ENCODE assay signal across 15 mouse cellular contexts in genomic region chr13:25882818-25883217, GRCm38 (mm10).
DNase-seq lines count a peak whose midpoint lies in the region; ATAC-seq lines count a peak whose summit lies in the region.
"Had no signal": no experiment of that assay in that cellular context is flagged by ENCODE, and none has a peak within 500 bp of the region (broad histone marks: within the 10 kb centered on the region; RNA-seq: fewer than 3 reads in every experiment).

No protein-coding gene starts in this region.

- no peak overlapping the region for H3K27ac ChIP-seq in forebrain, embryonic 14.5 days (ENCODE audit: low read depth, low read length)
- H3K27ac ChIP-seq in forebrain, embryonic 10.5 days = no peak overlapping the region
- no peak overlapping the region for H3K27ac ChIP-seq in hindbrain, embryonic 13.5 days
- H3K27ac ChIP-seq in hindbrain, embryonic 10.5 days = no peak overlapping the region
- H3K27ac ChIP-seq in midbrain, embryonic 16.5 days (ENCODE audit: low read length) = no peak overlapping the region
- no peak overlapping the region for H3K27ac ChIP-seq in midbrain, embryonic 10.5 days (replicated peaks)
- H3K27ac ChIP-seq in forebrain, embryonic 16.5 days (ENCODE audit: low read length) = no peak overlapping the region
- H3K27ac ChIP-seq in intestine, embryonic 16.5 days (ENCODE audit: low read length) = no peak overlapping the region
- H3K27ac ChIP-seq: left cerebral cortex, adult 2 months had no signal

- peak; percentile 58; the same call in 1 of the 2 replicates for ATAC-seq in forebrain, embryonic 14.5 days
- peak; percentile 46; the same call in 1 of the 2 replicates for ATAC-seq in hindbrain, embryonic 13.5 days (ENCODE audit: low FRiP score)
- peak; percentile 66; the same call in 1 of the 2 replicates for ATAC-seq in midbrain, embryonic 16.5 days
- peak; percentile 71 for ATAC-seq in forebrain, embryonic 16.5 days
- ATAC-seq in intestine, embryonic 16.5 days = no peak

- H3K9me3 ChIP-seq in forebrain, embryonic 14.5 days (replicated peaks; ENCODE audit: control insufficient read depth, low read length) = no peaks in the 10 kb centered on the region
- no peaks in the 10 kb centered on the region for H3K9me3 ChIP-seq in forebrain, embryonic 10.5 days
- H3K9me3 ChIP-seq in hindbrain, embryonic 13.5 days = no peaks in the 10 kb centered on the region
- H3K9me3 ChIP-seq in hindbrain, embryonic 10.5 days = no peaks in the 10 kb centered on the region
- H3K9me3 ChIP-seq in midbrain, embryonic 16.5 days (replicated peaks; ENCODE audit: control insufficient read depth, low read length, poor library complexity, severe bottlenecking) = no peaks in the 10 kb centered on the region
- no peaks in the 10 kb centered on the region for H3K9me3 ChIP-seq in midbrain, embryonic 10.5 days (replicated peaks)
- H3K9me3 ChIP-seq in forebrain, embryonic 16.5 days (ENCODE audit: control insufficient read depth, low read length) = no peaks in the 10 kb centered on the region
- H3K9me3 ChIP-seq in intestine, embryonic 16.5 days (ENCODE audit: control insufficient read depth, low read length) = no peaks in the 10 kb centered on the region

- H3K36me3 ChIP-seq in forebrain, embryonic 14.5 days (ENCODE audit: control insufficient read depth, insufficient read depth, low read length) = no peaks in the 10 kb centered on the region
- no peaks in the 10 kb centered on the region for H3K36me3 ChIP-seq in forebrain, embryonic 10.5 days (replicated peaks)
- no peaks in the 10 kb centered on the region for H3K36me3 ChIP-seq in hindbrain, embryonic 13.5 days
- H3K36me3 ChIP-seq in hindbrain, embryonic 10.5 days = no peaks in the 10 kb centered on the region
- no peaks in the 10 kb centered on the region for H3K36me3 ChIP-seq in midbrain, embryonic 16.5 days (ENCODE audit: control insufficient read depth, insufficient read depth, low read length)
- H3K36me3 ChIP-seq in midbrain, embryonic 10.5 days = no peaks in the 10 kb centered on the region
- no peaks in the 10 kb centered on the region for H3K36me3 ChIP-seq in forebrain, embryonic 16.5 days (ENCODE audit: control insufficient read depth, insufficient read depth)
- no peaks in the 10 kb centered on the region for H3K36me3 ChIP-seq in intestine, embryonic 16.5 days (ENCODE audit: control insufficient read depth, insufficient read depth, low read length)

- WGBS in forebrain, embryonic 14.5 days = 74% methylated on average over 4 of the region's 4 CpGs
- WGBS in forebrain, embryonic 10.5 days = 87% methylated on average over 4 of the region's 4 CpGs
- 75% methylated on average over 4 of the region's 4 CpGs for WGBS in hindbrain, embryonic 13.5 days
- WGBS in hindbrain, embryonic 10.5 days = 74% methylated on average over 4 of the region's 4 CpGs
- WGBS in midbrain, embryonic 16.5 days = 70% methylated on average over 4 of the region's 4 CpGs
- 80% methylated on average over 4 of the region's 4 CpGs for WGBS in midbrain, embryonic 10.5 days
- WGBS in forebrain, embryonic 16.5 days = 56% methylated on average over 4 of the region's 4 CpGs
- WGBS in intestine, embryonic 16.5 days = 74% methylated on average over 4 of the region's 4 CpGs

- H3K4me1 ChIP-seq in forebrain, embryonic 14.5 days (ENCODE audit: control insufficient read depth, insufficient read depth, low read length) = no peaks in the 10 kb centered on the region
- H3K4me1 ChIP-seq in forebrain, embryonic 10.5 days = 0 out of 2 replicates have a peak, but pooled peaks cover 7% of the 10 kb centered on the region
- 0 out of 2 replicates have a peak, but pooled peaks cover 4% of the 10 kb centered on the region for H3K4me1 ChIP-seq in hindbrain, embryonic 13.5 days (replicated peaks)
- H3K4me1 ChIP-seq in hindbrain, embryonic 10.5 days (replicated peaks) = no peaks in the 10 kb centered on the region
- no peaks in the 10 kb centered on the region for H3K4me1 ChIP-seq in midbrain, embryonic 16.5 days (ENCODE audit: control insufficient read depth, insufficient read depth, low read length)
- H3K4me1 ChIP-seq in midbrain, embryonic 10.5 days = no peaks in the 10 kb centered on the region
- 0 out of 2 replicates have a peak, but pooled peaks cover 4% of the 10 kb centered on the region for H3K4me1 ChIP-seq in forebrain, embryonic 16.5 days (replicated peaks; ENCODE audit: control insufficient read depth, insufficient read depth, low read length)
- H3K4me1 ChIP-seq in intestine, embryonic 16.5 days (ENCODE audit: control insufficient read depth, insufficient read depth, low read length) = no peaks in the 10 kb centered on the region

- no peak overlapping the region for H3K9ac ChIP-seq in forebrain, embryonic 14.5 days (ENCODE audit: low read length)
- H3K9ac ChIP-seq in hindbrain, embryonic 13.5 days = no peak overlapping the region
- no peak overlapping the region for H3K9ac ChIP-seq in midbrain, embryonic 16.5 days (ENCODE audit: low read depth, low read length)
- H3K9ac ChIP-seq in forebrain, embryonic 16.5 days (replicated peaks; ENCODE audit: low read depth, low read length) = no peak overlapping the region
- H3K9ac ChIP-seq in intestine, embryonic 16.5 days (ENCODE audit: low read depth, low read length) = no peak overlapping the region

- DNase-seq in forebrain, embryonic 14.5 days (ENCODE audit: low spot score) = peak; percentile 38
- no peak for DNase-seq in forebrain, embryonic 10.5 days (ENCODE audit: extremely low spot score, low spot score)
- DNase-seq in hindbrain, embryonic 10.5 days (ENCODE audit: low spot score) = no peak
- DNase-seq in midbrain, embryonic 10.5 days (ENCODE audit: low spot score) = no peak
- DNase-seq: B cell, adult 2 months; cerebellum, adult 2 months; embryo, embryonic 11 days; kidney, adult 18-20 months; kidney, postnatal 14 days had no signal

- H3K27me3 ChIP-seq in forebrain, embryonic 14.5 days (replicated peaks; ENCODE audit: control insufficient read depth, insufficient read depth, low read length) = no peaks in the 10 kb centered on the region
- H3K27me3 ChIP-seq in forebrain, embryonic 10.5 days (ENCODE audit: poor library complexity, severe bottlenecking) = no peaks in the 10 kb centered on the region
- H3K27me3 ChIP-seq in hindbrain, embryonic 13.5 days = no peaks in the 10 kb centered on the region
- H3K27me3 ChIP-seq in hindbrain, embryonic 10.5 days (ENCODE audit: insufficient read depth, poor library complexity, severe bottlenecking) = no peaks in the 10 kb centered on the region
- no peaks in the 10 kb centered on the region for H3K27me3 ChIP-seq in midbrain, embryonic 16.5 days (ENCODE audit: control insufficient read depth, insufficient read depth, low read depth, low read length)
- no peaks in the 10 kb centered on the region for H3K27me3 ChIP-seq in midbrain, embryonic 10.5 days (ENCODE audit: low read depth, poor library complexity, severe bottlenecking)
- H3K27me3 ChIP-seq in forebrain, embryonic 16.5 days (replicated peaks; ENCODE audit: control insufficient read depth, insufficient read depth, low read length) = no peaks in the 10 kb centered on the region
- no peaks in the 10 kb centered on the region for H3K27me3 ChIP-seq in intestine, embryonic 16.5 days (replicated peaks; ENCODE audit: control insufficient read depth, insufficient read depth, low read length)

- H3K4me3 ChIP-seq in forebrain, embryonic 14.5 days (ENCODE audit: low read depth, low read length) = no peak overlapping the region
- no peak overlapping the region for H3K4me3 ChIP-seq in forebrain, embryonic 10.5 days
- H3K4me3 ChIP-seq in hindbrain, embryonic 13.5 days = no peak overlapping the region
- no peak overlapping the region for H3K4me3 ChIP-seq in hindbrain, embryonic 10.5 days
- H3K4me3 ChIP-seq in midbrain, embryonic 16.5 days (ENCODE audit: low read depth, low read length) = no peak overlapping the region
- H3K4me3 ChIP-seq in midbrain, embryonic 10.5 days = no peak overlapping the region
- H3K4me3 ChIP-seq in forebrain, embryonic 16.5 days (replicated peaks; ENCODE audit: low read length) = no peak overlapping the region
- H3K4me3 ChIP-seq in intestine, embryonic 16.5 days (ENCODE audit: low read length) = no peak overlapping the region
- H3K4me3 ChIP-seq: left cerebral cortex, adult 2 months had no signal

- H3K4me2 ChIP-seq in forebrain, embryonic 14.5 days (ENCODE audit: low read length) = no peak overlapping the region
- H3K4me2 ChIP-seq in hindbrain, embryonic 13.5 days = no peak overlapping the region
- no peak overlapping the region for H3K4me2 ChIP-seq in midbrain, embryonic 16.5 days (ENCODE audit: low read length)
- no peak overlapping the region for H3K4me2 ChIP-seq in forebrain, embryonic 16.5 days (ENCODE audit: low read length)
- no peak overlapping the region for H3K4me2 ChIP-seq in intestine, embryonic 16.5 days (ENCODE audit: low read depth, low read length)
- H3K4me2 ChIP-seq: midbrain, embryonic 11.5 days had no signal
